ENCODE assay signal across 22 mouse cellular contexts in genomic region chr4:65475925-65476560, GRCm38 (mm10).
A peak's percentile ranks its signal among the peaks of the same experiment; 100 is the strongest.
DNase-seq lines count a peak whose midpoint lies in the region; ATAC-seq lines count a peak whose summit lies in the region.
"Had no signal": no experiment of that assay in that cellular context is flagged by ENCODE, and none has a peak within 500 bp of the region (broad histone marks: within the 10 kb centered on the region; RNA-seq: fewer than 3 reads in every experiment).

No protein-coding gene starts in this region.

- intact Hi-C loops in heart, postnatal 10 days (cut with DNase I), result no loop called here

- WGBS in heart, embryonic 12.5 days, result 57% methylated on average over 4 of the region's 4 CpGs
- WGBS in forebrain, embryonic 15.5 days, result 31% methylated on average over 4 of the region's 4 CpGs

- H3K27me3 ChIP-seq in heart, embryonic 12.5 days (replicated peaks), result no peaks in the 10 kb centered on the region; the same call in 1 of the 2 replicates
- no peaks in the 10 kb centered on the region for H3K27me3 ChIP-seq in forebrain, embryonic 15.5 days
- H3K27me3 ChIP-seq: embryonic facial prominence, embryonic 15.5 days; liver, embryonic 15.5 days; neural tube, embryonic 15.5 days had no signal

- H3K36me3 ChIP-seq in heart, embryonic 12.5 days, result no peaks in the 10 kb centered on the region
- H3K36me3 ChIP-seq in forebrain, embryonic 15.5 days, result no peaks in the 10 kb centered on the region
- H3K36me3 ChIP-seq: embryonic facial prominence, embryonic 15.5 days; liver, embryonic 15.5 days; neural tube, embryonic 15.5 days had no signal

- 0 out of 2 replicates have a peak, but pooled peaks cover 4% of the 10 kb centered on the region for H3K4me1 ChIP-seq in heart, embryonic 12.5 days (replicated peaks)
- H3K4me1 ChIP-seq in forebrain, embryonic 15.5 days, result no peaks in the 10 kb centered on the region
- H3K4me1 ChIP-seq: embryonic facial prominence, embryonic 15.5 days; liver, embryonic 15.5 days; neural tube, embryonic 15.5 days had no signal

- no peak overlapping the region for H3K4me2 ChIP-seq in heart, embryonic 12.5 days
- no peak overlapping the region for H3K4me2 ChIP-seq in forebrain, embryonic 15.5 days (replicated peaks)
- H3K4me2 ChIP-seq: embryonic facial prominence, embryonic 15.5 days; liver, embryonic 15.5 days; neural tube, embryonic 15.5 days had no signal

- H3K9me3 ChIP-seq in heart, embryonic 12.5 days (replicated peaks), result no peaks in the 10 kb centered on the region
- no peaks in the 10 kb centered on the region for H3K9me3 ChIP-seq in forebrain, embryonic 15.5 days
- H3K9me3 ChIP-seq: embryonic facial prominence, embryonic 15.5 days; liver, embryonic 15.5 days; neural tube, embryonic 15.5 days had no signal

- no peak for DNase-seq in cerebellum, adult 9-10 months
- DNase-seq in heart, postnatal 10 days, result peak; percentile 15 to 18
- peak; percentile 57 for DNase-seq in 3134 (ENCODE audit: extremely low read depth, insufficient read length, low spot score)
- peak; percentile 63 for DNase-seq in adrenal gland, postnatal 14 days
- no peak for DNase-seq in retina, embryonic 14.5 days (ENCODE audit: low spot score)
- DNase-seq: cerebellum, adult 9-11 months; embryo, embryonic 11 days; kidney, adult 8-10 months; kidney, postnatal 25 days; midbrain, embryonic 14.5 days; retina, postnatal 1 day; spleen, adult 18-20 months had no signal

- H3K27ac ChIP-seq in heart, embryonic 12.5 days (ENCODE audit: poor library complexity, severe bottlenecking), result no peak overlapping the region
- no peak overlapping the region for H3K27ac ChIP-seq in forebrain, embryonic 15.5 days (replicated peaks)
- H3K27ac ChIP-seq: embryonic facial prominence, embryonic 15.5 days; liver, embryonic 15.5 days; neural tube, embryonic 15.5 days had no signal

- 0 out of 2 replicates have a peak, but pooled peaks have one; percentile 18 for ATAC-seq in cerebellum, adult (ENCODE audit: insufficient number of reproducible peaks, low FRiP score, low TSS enrichment)
- ATAC-seq in heart, embryonic 12.5 days (ENCODE audit: insufficient number of reproducible peaks, low FRiP score), result no peak
- ATAC-seq in forebrain, embryonic 15.5 days (replicated peaks), result no peak
- ATAC-seq: forebrain, embryonic 16.5 days; inflammation-experienced regulatory T-cells, adult 6 months; lung, postnatal 0 days had no signal

- no peak overlapping the region for H3K4me3 ChIP-seq in heart, embryonic 12.5 days
- H3K4me3 ChIP-seq in forebrain, embryonic 15.5 days, result no peak overlapping the region
- H3K4me3 ChIP-seq: embryonic facial prominence, embryonic 15.5 days; liver, embryonic 15.5 days; myocyte; neural tube, embryonic 15.5 days had no signal

- H3K9ac ChIP-seq in heart, embryonic 12.5 days, result no peak overlapping the region
- no peak overlapping the region for H3K9ac ChIP-seq in forebrain, embryonic 15.5 days (replicated peaks)
- H3K9ac ChIP-seq: embryonic facial prominence, embryonic 15.5 days; liver, embryonic 15.5 days; neural tube, embryonic 15.5 days had no signal

Comparison
In these comparisons a context has a peak if more than half of its experiments do, and no peak if none do; other contexts are left out.
1. DNase-seq: peak in heart, postnatal 10 days (2 of 2), 3134 (single experiment) and adrenal gland, postnatal 14 days (single experiment); none in cerebellum, adult 9-10 months (single experiment) and retina, embryonic 14.5 days (single experiment).